Mouse (Mus musculus) stomach, embryonic 16.5 days (tissue): Measurements from ENCODE around the gene Syp. TPM values are rescaled to one million over a fixed set of nuclear protein-coding genes. Genes with fewer than 3 reads are reported as not detected.

Source experiments
- ATAC-seq: fragments of 200-750 bp; cut with Nextera tagmentation; 2 replicates; pipeline ENCODE4 v1.8.0; 2017; ENCODE audit warnings: moderate number of reproducible peaks, moderate TSS enrichment; ENCODE audit not compliant: insufficient read depth, low FRiP score
- H3K27ac ChIP-seq: fragments of 300-500 bp; sonication (generic); 2 replicates; pipeline ENCODE4 v1.5.1; 2014; ENCODE audit warnings: low read length
- H3K27me3 ChIP-seq: fragments of 300-500 bp; sonication (generic); 2 replicates; pipeline ENCODE4 v1.6.1; 2014; ENCODE audit warnings: low read length, control low read depth, mixed read lengths; ENCODE audit not compliant: control insufficient read depth, insufficient read depth
- H3K36me3 ChIP-seq: fragments of 300-500 bp; sonication (generic); 2 replicates; pipeline ENCODE4 v1.6.1; 2014; ENCODE audit warnings: low read length; ENCODE audit not compliant: control insufficient read depth, insufficient read depth
- H3K4me1 ChIP-seq: fragments of 300-500 bp; sonication (generic); 2 replicates; pipeline ENCODE4 v1.6.1; 2014; ENCODE audit warnings: low read length, control low read depth, mixed read lengths; ENCODE audit not compliant: control insufficient read depth, insufficient read depth
- H3K4me2 ChIP-seq: fragments of 300-500 bp; sonication (generic); 2 replicates; pipeline ENCODE4 v1.6.1; 2014; ENCODE audit warnings: low read depth, low read length, mixed read lengths
- H3K4me3 ChIP-seq: fragments of 300-500 bp; sonication (generic); replicated peaks from 2 replicates; pipeline ENCODE4 v1.5.1; 2014; ENCODE audit warnings: mild to moderate bottlenecking, low read length
- H3K9ac ChIP-seq: fragments of 300-500 bp; sonication (generic); 2 replicates; pipeline ENCODE4 v1.6.1; 2014; ENCODE audit warnings: low read length
- H3K9me3 ChIP-seq: fragments of 300-500 bp; sonication (generic); replicated peaks from 2 replicates; pipeline ENCODE4 v1.6.1; 2016; ENCODE audit warnings: low read length, control low read depth; ENCODE audit not compliant: control insufficient read depth
- WGBS: fragments of 180-500 bp; shearing (Covaris S2); extraction: QIAGEN DNeasy Blood & Tissue Kit; methylation state at CpG from one replicate; pipeline ENCODE4 v1.1.7; 2014; 5-methylcytosine and 5-hydroxymethylcytosine counted together
- polyA plus RNA-seq: library from polyadenylated mRNA; unstranded; fragments of >200 nt; fragmentation: Nextera tagmentation; extraction: Ambion mirVana; gene quantifications from 2 replicates; pipeline ENCODE4 v1.2.1, GENCODE M21; 2015

Gene Syp
- polyA plus RNA-seq, 1 experiment from 2014 or later = 10.3 TPM

DNA sequence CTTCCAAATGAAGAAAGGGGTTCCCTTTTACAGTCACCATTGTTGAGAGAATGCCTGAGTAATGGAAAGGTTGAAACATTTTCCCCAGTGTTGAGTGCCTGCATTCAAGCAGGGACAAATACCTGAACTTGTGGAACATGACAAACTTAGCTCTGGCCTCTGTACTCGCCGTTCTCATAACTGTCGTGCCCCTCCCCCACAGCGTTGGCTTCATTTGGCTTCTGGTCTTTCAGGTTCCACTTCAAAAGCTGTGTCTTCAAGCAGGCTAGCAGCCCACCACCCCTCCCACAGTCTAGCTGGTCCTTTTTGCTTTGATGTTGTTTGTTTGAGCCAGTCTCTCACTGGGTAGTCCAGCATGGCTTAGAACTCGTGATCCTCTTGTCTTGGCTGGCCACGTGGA is 34.5 kb downstream of the Syp start:
- no peak for ATAC-seq
- WGBS = 40% methylated on average over 6 of the region's 6 CpGs
- Histone ChIP-seq H3K4me1 (peaks cover 5% of the 10 kb centered on the region; the same call in 1 of the 2 replicates), H3K4me2 (no peak overlapping the region), H3K4me3 (no peak overlapping the region), H3K27ac (peak overlapping the region; percentile 94; the same call in 1 of the 2 replicates), H3K36me3 (no peaks in the 10 kb centered on the region), H3K9me3 (no peaks in the 10 kb centered on the region), H3K27me3 (no peaks in the 10 kb centered on the region), H3K9ac (no peak overlapping the region)

DNA sequence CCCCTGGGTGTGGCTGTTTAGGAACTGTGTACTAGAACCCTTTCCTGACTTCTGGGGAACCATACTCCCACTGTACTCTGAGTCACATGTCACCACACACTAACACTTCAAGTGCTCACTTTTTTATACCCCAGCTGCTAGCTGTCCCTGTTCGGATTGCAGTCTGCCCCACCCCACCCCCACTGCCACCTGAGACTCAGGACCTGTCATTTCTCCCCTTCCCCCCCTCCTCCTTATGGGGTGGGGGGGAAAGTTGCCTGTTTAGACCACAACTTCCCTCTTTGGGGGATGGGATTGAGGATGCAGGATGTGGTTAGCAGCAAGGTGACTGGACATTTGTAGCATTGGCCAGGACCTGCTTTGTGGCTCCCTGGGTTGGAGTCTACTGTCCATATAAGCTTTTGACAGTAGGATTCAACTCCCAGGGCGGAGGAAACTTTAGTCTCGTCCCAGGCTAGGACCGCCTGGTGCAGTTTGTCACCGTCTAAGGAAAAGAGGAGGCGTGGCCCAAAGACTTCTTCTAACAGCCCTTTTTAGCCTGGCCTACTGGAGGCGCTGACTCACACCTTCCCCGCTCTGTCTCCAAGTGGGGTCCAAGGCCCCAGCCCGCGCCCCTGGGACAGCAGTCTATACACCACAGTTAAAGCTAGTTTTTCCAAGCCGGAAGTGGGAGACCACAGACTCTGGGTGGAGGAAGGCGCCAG is 35.5 kb downstream of the Syp start:
- H3K4me3 ChIP-seq = peak overlapping the region; percentile 39
- peaks cover 5% of the 10 kb centered on the region; the same call in 1 of the 2 replicates for H3K4me1 ChIP-seq
- 24% methylated on average over 12 of the region's 12 CpGs for WGBS
- H3K4me2 ChIP-seq = peak overlapping the region; percentile 55
- ATAC-seq = peak; percentile 8; the same call in 1 of the 2 replicates
- H3K9me3 ChIP-seq = no peaks in the 10 kb centered on the region
- peak overlapping the region; percentile 94 for H3K27ac ChIP-seq
- no peaks in the 10 kb centered on the region for H3K27me3 ChIP-seq
- H3K9ac ChIP-seq = peak overlapping the region; percentile 61
- H3K36me3 ChIP-seq = no peaks in the 10 kb centered on the region

DNA sequence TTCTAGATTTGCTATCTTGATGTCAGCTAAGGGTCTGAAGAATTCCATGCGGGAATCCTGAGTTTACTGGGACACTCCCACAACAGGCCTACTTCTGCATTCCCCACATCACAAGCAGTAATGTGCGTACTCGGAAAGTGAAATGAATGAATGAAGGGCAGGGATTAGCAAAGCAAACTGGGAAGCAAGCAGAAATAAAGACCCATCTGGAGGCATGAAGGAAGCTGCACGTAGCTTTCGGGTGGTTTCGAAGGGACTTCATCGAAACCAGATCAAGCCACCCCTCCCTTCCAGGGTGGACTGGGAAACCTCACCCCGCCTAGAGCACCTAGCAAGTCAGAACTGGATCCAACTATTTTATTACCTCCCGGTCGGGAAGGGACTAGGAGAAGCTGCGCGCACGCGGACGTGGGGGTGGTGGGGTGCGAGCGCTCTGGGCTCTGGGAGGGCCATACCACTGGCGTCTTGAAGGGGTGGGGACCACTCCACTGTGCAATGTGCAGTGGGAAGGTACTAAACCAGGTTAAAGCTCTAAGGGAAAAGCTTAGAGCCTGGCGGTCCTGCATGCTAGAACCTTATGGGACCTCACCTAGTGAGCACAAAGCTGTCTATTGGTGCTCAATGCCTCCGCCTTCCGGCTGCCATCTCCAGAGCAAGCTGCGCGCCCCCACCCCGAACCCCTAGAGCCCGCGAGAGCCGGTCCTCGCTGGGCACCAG is 36.2 kb downstream of the Syp start:
- Histone ChIP-seq H3K27ac (peak overlapping the region; percentile 94), H3K4me1 (peaks cover 5% of the 10 kb centered on the region; the same call in 1 of the 2 replicates), H3K9ac (peak overlapping the region; percentile 61), H3K36me3 (no peaks in the 10 kb centered on the region), H3K4me3 (peak overlapping the region; percentile 39), H3K9me3 (no peaks in the 10 kb centered on the region), H3K4me2 (peak overlapping the region; percentile 55), H3K27me3 (no peaks in the 10 kb centered on the region)
- ATAC-seq = peak; percentile 38; the same call in 1 of the 2 replicates
- WGBS = 18% methylated on average over 28 of the region's 28 CpGs

DNA sequence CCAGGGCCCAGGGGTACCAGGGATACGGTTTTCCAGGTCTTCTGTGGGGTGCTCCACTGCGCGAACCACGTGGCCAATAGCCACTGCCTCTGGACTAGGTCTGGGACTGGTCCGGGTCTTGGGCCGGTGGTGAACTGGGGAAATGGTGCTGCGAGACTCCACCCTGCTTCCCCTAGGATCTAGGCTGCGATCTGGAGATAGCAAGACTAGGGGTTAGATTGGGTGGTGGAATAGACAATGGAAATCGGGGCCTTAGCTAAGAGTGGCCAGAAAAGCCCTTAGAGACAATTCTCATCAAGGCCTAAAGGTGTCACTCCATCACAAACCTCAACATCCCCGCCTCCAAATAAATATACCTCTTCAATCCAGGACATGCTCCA is 36.7 kb downstream of the Syp start:
- peak overlapping the region; percentile 61 for H3K9ac ChIP-seq
- peak overlapping the region; percentile 55 for H3K4me2 ChIP-seq
- no peaks in the 10 kb centered on the region for H3K36me3 ChIP-seq
- 29% methylated on average over 10 of the region's 10 CpGs for WGBS
- peaks cover 5% of the 10 kb centered on the region; the same call in 1 of the 2 replicates for H3K4me1 ChIP-seq
- no peaks in the 10 kb centered on the region for H3K27me3 ChIP-seq
- ATAC-seq = no peak
- no peaks in the 10 kb centered on the region for H3K9me3 ChIP-seq
- peak overlapping the region; percentile 39 for H3K4me3 ChIP-seq
- H3K27ac ChIP-seq = peak overlapping the region; percentile 94

DNA sequence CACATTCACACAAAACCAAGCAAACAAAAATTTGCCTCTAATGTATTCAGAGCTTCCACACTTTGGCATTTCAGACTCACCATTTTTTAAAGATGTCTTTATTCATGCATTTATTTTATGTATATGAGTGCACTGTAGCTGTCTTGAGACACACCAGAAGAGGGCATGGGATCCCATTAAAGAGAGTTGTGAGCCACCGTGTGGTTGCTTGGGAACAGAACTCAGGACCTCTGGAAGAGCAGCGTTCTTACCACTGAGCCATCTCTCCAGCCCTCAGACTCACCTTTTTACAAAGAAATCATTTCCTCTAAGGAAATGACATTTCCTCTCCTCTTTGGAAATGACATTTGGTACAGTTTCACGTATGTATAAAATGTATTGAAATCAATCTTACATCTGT is 40.7 kb downstream of the Syp start:
- Histone ChIP-seq H3K4me2 (no peak overlapping the region), H3K9me3 (no peaks in the 10 kb centered on the region), H3K36me3 (no peaks in the 10 kb centered on the region), H3K27ac (no peak overlapping the region), H3K4me1 (peaks cover 2% of the 10 kb centered on the region; the same call in 1 of the 2 replicates), H3K9ac (no peak overlapping the region), H3K4me3 (no peak overlapping the region), H3K27me3 (no peaks in the 10 kb centered on the region)
- no peak for ATAC-seq
- 36% methylated on average over 3 of the region's 3 CpGs for WGBS

DNA sequence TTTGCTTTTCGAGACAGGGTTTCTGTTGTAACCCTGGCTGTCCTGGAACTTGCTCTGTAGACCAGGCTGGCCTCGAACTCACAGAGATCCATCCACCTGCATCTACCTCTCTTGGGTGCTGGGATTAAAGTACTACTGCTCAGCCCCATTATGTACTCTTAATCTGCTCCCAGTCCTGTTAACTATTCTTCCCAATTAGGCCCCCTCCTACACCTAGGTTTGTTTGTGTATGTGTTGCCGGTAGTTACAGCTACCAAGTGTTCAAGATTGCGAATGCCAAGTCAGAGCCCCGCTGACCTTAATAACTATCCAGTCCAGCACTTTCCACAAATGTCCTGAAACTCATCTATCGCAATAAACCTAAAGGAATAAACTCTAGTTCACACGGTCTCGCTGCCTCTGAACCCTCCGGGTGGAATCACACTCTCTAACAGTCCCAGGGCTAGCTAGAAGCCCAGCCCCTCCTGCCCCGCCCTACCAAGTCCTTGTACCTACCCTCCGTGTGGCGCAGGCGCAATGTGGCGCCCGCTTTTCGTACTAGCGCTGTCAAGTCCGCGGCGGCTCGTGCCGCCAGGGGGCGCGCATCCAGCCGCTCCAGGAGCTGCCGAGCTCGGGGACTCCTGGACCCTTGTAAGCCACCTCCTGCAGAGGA is 41.3 kb downstream of the Syp start:
- 18% methylated on average over 27 of the region's 27 CpGs for WGBS
- Histone ChIP-seq H3K9me3 (no peaks in the 10 kb centered on the region), H3K4me2 (peak overlapping the region; percentile 58), H3K27me3 (no peaks in the 10 kb centered on the region), H3K36me3 (no peaks in the 10 kb centered on the region), H3K27ac (no peak overlapping the region), H3K4me1 (peaks cover 2% of the 10 kb centered on the region; the same call in 1 of the 2 replicates), H3K9ac (peak overlapping the region; percentile 55; the same call in 1 of the 2 replicates), H3K4me3 (peak overlapping the region; percentile 40)
- ATAC-seq = peak; percentile 92

DNA sequence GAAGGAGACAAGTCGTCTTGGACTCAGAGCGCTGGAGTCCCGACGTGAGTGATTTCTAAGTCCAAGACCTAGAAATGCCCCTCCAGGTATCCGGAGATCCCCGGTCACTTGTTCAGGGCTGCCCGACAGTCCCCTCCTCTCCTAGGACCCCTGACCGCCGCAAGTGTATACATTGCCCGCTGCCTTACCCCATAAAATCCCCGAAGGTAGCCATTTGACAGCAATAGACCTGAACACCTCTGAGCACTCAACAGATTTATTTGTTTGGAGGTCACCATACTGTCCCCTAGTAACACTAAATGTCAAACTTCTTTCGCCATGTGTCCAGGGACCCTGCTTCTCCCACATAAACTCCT is 41.8 kb downstream of the Syp start:
- Histone ChIP-seq H3K9ac (peak overlapping the region; percentile 55; the same call in 1 of the 2 replicates), H3K27me3 (no peaks in the 10 kb centered on the region), H3K4me2 (peak overlapping the region; percentile 58), H3K36me3 (no peaks in the 10 kb centered on the region), H3K4me3 (peak overlapping the region; percentile 40), H3K4me1 (no peaks in the 10 kb centered on the region), H3K9me3 (no peaks in the 10 kb centered on the region), H3K27ac (no peak overlapping the region)
- ATAC-seq = peak; percentile 34; the same call in 1 of the 2 replicates
- 23% methylated on average over 12 of the region's 12 CpGs for WGBS

DNA sequence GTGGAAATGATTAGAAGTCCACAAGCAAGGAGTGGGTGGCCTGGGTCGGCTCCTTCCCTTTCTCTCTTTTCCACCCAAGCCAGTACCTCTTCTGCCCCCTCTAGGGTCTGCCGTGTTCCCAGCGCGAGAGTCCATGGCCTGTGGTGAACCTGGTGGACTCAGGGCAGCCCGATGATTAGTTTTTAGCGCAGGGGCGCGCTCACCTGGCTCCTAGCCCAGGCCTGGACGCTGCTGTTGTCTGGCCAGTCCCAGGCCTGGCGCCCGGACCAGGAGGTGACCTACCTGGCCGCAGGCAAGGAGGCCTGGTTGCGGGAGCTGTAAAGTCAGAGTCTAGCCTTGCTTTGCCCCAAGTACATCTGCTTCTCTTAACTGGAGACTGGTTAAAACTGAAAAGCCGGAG is 42.6 kb downstream of the Syp start, which contains the start of gene Magix:
Gene Magix, minus strand, starts transcription at position 388 of the 400 bp plus-strand sequence.
- H3K27me3 ChIP-seq = no peaks in the 10 kb centered on the region
- H3K27ac ChIP-seq = no peak within 1 kb of the TSS
- no peaks in the 10 kb centered on the region for H3K9me3 ChIP-seq
- no peaks in the 10 kb centered on the region for H3K36me3 ChIP-seq
- no peaks in the 10 kb centered on the region for H3K4me1 ChIP-seq
- no peak for ATAC-seq
- peak within 1 kb of the TSS; percentile 58 for H3K4me2 ChIP-seq
- H3K4me3 ChIP-seq = peak within 1 kb of the TSS; percentile 40
- WGBS = 66% methylated on average over 14 of the region's 14 CpGs
- H3K9ac ChIP-seq = peak within 1 kb of the TSS; percentile 55; the same call in 1 of the 2 replicates

DNA sequence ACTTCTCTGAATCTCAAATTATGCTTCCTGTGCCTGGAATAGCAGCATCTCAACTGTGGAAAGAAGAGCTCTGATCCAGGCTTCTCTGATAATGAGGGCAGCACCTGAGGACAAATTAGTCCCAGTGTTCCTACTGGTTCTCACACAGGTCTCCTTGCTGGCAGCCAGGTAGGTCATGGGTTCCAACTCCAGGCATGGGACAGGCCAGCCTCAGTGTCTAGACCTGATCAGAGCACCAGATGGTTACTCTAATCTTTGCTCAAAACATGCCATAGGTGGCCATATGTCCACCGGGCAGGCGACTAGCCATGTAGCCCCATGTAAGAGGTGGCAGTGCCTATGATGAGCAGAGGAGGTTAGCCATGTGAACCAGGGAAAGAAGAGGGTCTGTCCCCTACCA is 50.0 kb downstream of the Syp start:
- Histone ChIP-seq H3K4me2 (no peak overlapping the region), H3K4me3 (no peak overlapping the region), H3K27me3 (no peaks in the 10 kb centered on the region), H3K36me3 (no peaks in the 10 kb centered on the region), H3K9me3 (no peaks in the 10 kb centered on the region), H3K9ac (no peak overlapping the region), H3K27ac (no peak overlapping the region), H3K4me1 (no peaks in the 10 kb centered on the region)
- 85% methylated on average over 2 of the region's 2 CpGs for WGBS
- no peak for ATAC-seq
